Mouse (Mus musculus) limb, embryonic 11.5 days (tissue): ENCODE data around the gene Utp4. TPM values are rescaled to one million over a fixed set of nuclear protein-coding genes. Genes with fewer than 3 reads are reported as not detected.

Experiments
- ATAC-seq: fragments of 200-750 bp; cut with Nextera tagmentation; 2 replicates; pipeline ENCODE4 v1.8.0; 2017; ENCODE audit warnings: low read depth; ENCODE audit not compliant: insufficient number of reproducible peaks, low FRiP score, low TSS enrichment
- DNase-seq: peaks from one replicate; pipeline ENCODE4 v3.0.0-alpha.2; 2015; ENCODE audit warnings: low spot score
- H3K27ac ChIP-seq: fragments of 300-500 bp; sonication (generic); replicated peaks from 2 replicates; pipeline ENCODE4 v1.5.1; 2014; ENCODE audit warnings: low read depth, mild to moderate bottlenecking, low read length
- H3K27me3 ChIP-seq: fragments of 300-500 bp; sonication (generic); 2 replicates; pipeline ENCODE4 v1.6.1; 2014; ENCODE audit warnings: mild to moderate bottlenecking, low read length, mixed read lengths; ENCODE audit not compliant: control insufficient read depth, insufficient read depth
- H3K36me3 ChIP-seq: fragments of 300-500 bp; sonication (generic); 2 replicates; pipeline ENCODE4 v1.6.1; 2014; ENCODE audit warnings: mild to moderate bottlenecking, low read length, moderate library complexity, mixed read lengths; ENCODE audit not compliant: control insufficient read depth, insufficient read depth
- H3K4me1 ChIP-seq: fragments of 300-500 bp; sonication (generic); 2 replicates; pipeline ENCODE4 v1.6.1; 2014; ENCODE audit warnings: low read length, mixed read lengths; ENCODE audit not compliant: control insufficient read depth, insufficient read depth
- H3K4me2 ChIP-seq: fragments of 300-500 bp; sonication (generic); 2 replicates; pipeline ENCODE4 v1.6.1; 2014; ENCODE audit warnings: low read depth, mild to moderate bottlenecking, moderate library complexity; ENCODE audit not compliant: severe bottlenecking
- H3K4me3 ChIP-seq: fragments of 300-500 bp; sonication (generic); 2 replicates; pipeline ENCODE4 v1.5.1; 2014; ENCODE audit warnings: low read depth, low read length
- H3K9ac ChIP-seq: fragments of 300-500 bp; sonication (generic); 2 replicates; pipeline ENCODE4 v1.6.1; 2014; ENCODE audit warnings: mild to moderate bottlenecking, low read length
- H3K9me3 ChIP-seq: fragments of 300-500 bp; sonication (generic); 2 replicates; pipeline ENCODE4 v1.6.1; 2016; ENCODE audit warnings: low read length; ENCODE audit not compliant: control insufficient read depth
- WGBS: fragments of 180-500 bp; shearing (Covaris S2); extraction: QIAGEN DNeasy Blood & Tissue Kit; methylation state at CpG from one replicate; pipeline ENCODE4 v1.1.7; 2014; 5-methylcytosine and 5-hydroxymethylcytosine counted together
- polyA plus RNA-seq: library from polyadenylated mRNA; unstranded; fragments of >200 nt; fragmentation: Nextera tagmentation; extraction: Ambion mirVana; gene quantifications from 2 replicates; pipeline ENCODE4 v1.2.1, GENCODE M21; 2014

The Utp4 gene
- polyA plus RNA-seq: 82.6 and 89.6 TPM in 2 replicates

GRCm38 (mm10) chr8:106893481-106894156 lies at the start of gene Utp4:
Utp4 (plus strand) TSS chr8:106893636.
- peak within 1 kb of the TSS; percentile 63 for H3K4me2 ChIP-seq
- ATAC-seq: peak; percentile 92
- under 1% methylated on average over 63 of the region's 63 CpGs for WGBS

GRCm38 (mm10) chr8:106850034-106850433 lies 43.4 kb upstream of the Utp4 start:
- H3K4me2 ChIP-seq: no peak overlapping the region
- no peak overlapping the region for H3K4me3 ChIP-seq
- ATAC-seq (no peak), DNase-seq (no peak)
- no peaks in the 10 kb centered on the region for H3K9me3 ChIP-seq
- no peak overlapping the region for H3K27ac ChIP-seq
- no peak overlapping the region for H3K9ac ChIP-seq
- no peaks in the 10 kb centered on the region for H3K36me3 ChIP-seq
- no peaks in the 10 kb centered on the region for H3K27me3 ChIP-seq
- 90% methylated on average over 10 of the region's 10 CpGs for WGBS
- no peaks in the 10 kb centered on the region for H3K4me1 ChIP-seq

More at GRCm38 (mm10) chr8:106893481-106894156, at the start of gene Utp4:
- Histone ChIP-seq H3K27ac (peak within 1 kb of the TSS; percentile 95), H3K9ac (peak within 1 kb of the TSS; percentile 97), H3K27me3 (no peaks in the 10 kb centered on the region), H3K9me3 (no peaks in the 10 kb centered on the region), H3K4me1 (0 out of 2 replicates have a peak, but pooled peaks cover 5% of the 10 kb centered on the region), H3K36me3 (0 out of 2 replicates have a peak, but pooled peaks cover 3% of the 10 kb centered on the region), H3K4me3 (peak within 1 kb of the TSS; percentile 84)
- peak; percentile 90 for DNase-seq

- Histone ChIP-seq H3K27ac (no peak overlapping the region), H3K4me2 (no peak overlapping the region), H3K36me3 (no peaks in the 10 kb centered on the region), H3K9ac (no peak overlapping the region), H3K27me3 (no peaks in the 10 kb centered on the region), H3K4me1 (no peaks in the 10 kb centered on the region), H3K4me3 (no peak overlapping the region), H3K9me3 (no peaks in the 10 kb centered on the region)
- no peak for DNase-seq
- no peak for ATAC-seq
- 50% methylated on average over 8 of the region's 8 CpGs for WGBS
Observed at GRCm38 (mm10) chr8:106854534-106855241, 38.7 kb upstream of the Utp4 start.

- Histone ChIP-seq H3K9ac (no peak overlapping the region), H3K27ac (no peak overlapping the region), H3K4me1 (no peaks in the 10 kb centered on the region), H3K36me3 (no peaks in the 10 kb centered on the region), H3K9me3 (no peaks in the 10 kb centered on the region), H3K4me3 (no peak overlapping the region), H3K4me2 (no peak overlapping the region), H3K27me3 (no peaks in the 10 kb centered on the region)
- WGBS: 84% methylated on average over 3 of the region's 3 CpGs
- DNase-seq (no peak), ATAC-seq (no peak)
Observed at GRCm38 (mm10) chr8:106855242-106855562, 38.2 kb upstream of the Utp4 start.

- ATAC-seq (no peak), DNase-seq (no peak)
- Histone ChIP-seq H3K4me1 (no peaks in the 10 kb centered on the region), H3K27me3 (no peaks in the 10 kb centered on the region), H3K4me3 (no peak overlapping the region), H3K36me3 (no peaks in the 10 kb centered on the region), H3K4me2 (no peak overlapping the region), H3K27ac (no peak overlapping the region), H3K9ac (no peak overlapping the region), H3K9me3 (no peaks in the 10 kb centered on the region)
- WGBS: 90% methylated on average over 10 of the region's 10 CpGs
Observed at GRCm38 (mm10) chr8:106862845-106863244, 30.6 kb upstream of the Utp4 start.

- no peaks in the 10 kb centered on the region for H3K9me3 ChIP-seq
- no peak overlapping the region for H3K4me3 ChIP-seq
- DNase-seq (no peak), ATAC-seq (no peak)
- H3K27ac ChIP-seq: no peak overlapping the region
- H3K4me2 ChIP-seq: no peak overlapping the region
- H3K9ac ChIP-seq: no peak overlapping the region
- no peaks in the 10 kb centered on the region for H3K36me3 ChIP-seq
- peaks cover 10% of the 10 kb centered on the region for H3K27me3 ChIP-seq
- peaks cover 9% of the 10 kb centered on the region for H3K4me1 ChIP-seq
- WGBS: 78% methylated on average over 9 of the region's 9 CpGs
Observed at GRCm38 (mm10) chr8:106865354-106865753, 28.1 kb upstream of the Utp4 start.

GRCm38 (mm10) chr8:106870051-106870450 lies 23.4 kb upstream of the Utp4 start, which contains the start of gene Has3:
Has3 (plus strand) TSS chr8:106870242.
- ATAC-seq: no peak
- H3K4me2 ChIP-seq: peak within 1 kb of the TSS; percentile 99
- peaks cover 36% of the 10 kb centered on the region for H3K27me3 ChIP-seq
- peaks cover 3% of the 10 kb centered on the region; the same call in 1 of the 2 replicates for H3K36me3 ChIP-seq
- H3K9me3 ChIP-seq: no peaks in the 10 kb centered on the region
- DNase-seq: peak; percentile 54
- H3K27ac ChIP-seq: no peak within 1 kb of the TSS
- H3K9ac ChIP-seq: peak within 1 kb of the TSS; percentile 60
- H3K4me3 ChIP-seq: peak within 1 kb of the TSS; percentile 57
- H3K4me1 ChIP-seq: peaks cover 31% of the 10 kb centered on the region
- 1% methylated on average over 18 of the region's 18 CpGs for WGBS

- WGBS: under 1% methylated on average over 63 of the region's 63 CpGs
- Histone ChIP-seq H3K4me1 (peaks cover 31% of the 10 kb centered on the region), H3K9me3 (no peaks in the 10 kb centered on the region), H3K27me3 (peaks cover 36% of the 10 kb centered on the region), H3K36me3 (peaks cover 3% of the 10 kb centered on the region; the same call in 1 of the 2 replicates), H3K27ac (no peak overlapping the region), H3K9ac (peak overlapping the region; percentile 60), H3K4me3 (peak overlapping the region; percentile 57), H3K4me2 (peak overlapping the region; percentile 99)
- ATAC-seq: peak; percentile 50; the same call in 1 of the 2 replicates
- peak; percentile 73 for DNase-seq
Observed at GRCm38 (mm10) chr8:106870537-106871327, 22.7 kb upstream of the Utp4 start.
